Mouse (Mus musculus) splenic B cell, adult 2 months (primary cell): ENCODE data around the gene Sergef.

ENCODE experiments used
- DNase-seq: peaks from one replicate; pipeline ENCODE4 v3.0.0-alpha.2; 2011; ENCODE audit warnings: low read depth, low spot score
- H3K27me3 ChIP-seq: 2 replicates; pipeline ENCODE4 v1.6.1; 2012; ENCODE audit warnings: mild to moderate bottlenecking, low read length, moderate library complexity, mixed read lengths; ENCODE audit not compliant: control insufficient read depth, poor library complexity, insufficient read depth, severe bottlenecking
- H3K36me3 ChIP-seq: 2 replicates; pipeline ENCODE4 v1.6.1; 2012; ENCODE audit warnings: mild to moderate bottlenecking, low read length, moderate library complexity, mixed read lengths; ENCODE audit not compliant: control insufficient read depth, poor library complexity, insufficient read depth, severe bottlenecking

Gene Sergef

GRCm38 (mm10) chr7:46422764-46423412, 216.7 kb downstream of the Sergef start:
- no peaks in the 10 kb centered on the region for H3K27me3 ChIP-seq
- DNase-seq: peak; percentile 84
- no peaks in the 10 kb centered on the region for H3K36me3 ChIP-seq

GRCm38 (mm10) chr7:46422052-46422763, 217.4 kb downstream of the Sergef start:
- Histone ChIP-seq H3K36me3 (no peaks in the 10 kb centered on the region), H3K27me3 (no peaks in the 10 kb centered on the region)
- no peak for DNase-seq

GRCm38 (mm10) chr7:46421535-46421934, 218.1 kb downstream of the Sergef start:
- no peak for DNase-seq
- no peaks in the 10 kb centered on the region for H3K27me3 ChIP-seq
- no peaks in the 10 kb centered on the region for H3K36me3 ChIP-seq

- Histone ChIP-seq H3K27me3 (no peaks in the 10 kb centered on the region), H3K36me3 (no peaks in the 10 kb centered on the region)
- no peak for DNase-seq
Observed at GRCm38 (mm10) chr7:46418102-46418622, 221.4 kb downstream of the Sergef start.

GRCm38 (mm10) chr7:46417467-46417866, 222.1 kb downstream of the Sergef start:
- no peaks in the 10 kb centered on the region for H3K27me3 ChIP-seq
- no peak for DNase-seq
- H3K36me3 ChIP-seq: no peaks in the 10 kb centered on the region

GRCm38 (mm10) chr7:46415818-46416425, 223.7 kb downstream of the Sergef start:
- no peak for DNase-seq
- no peaks in the 10 kb centered on the region for H3K27me3 ChIP-seq
- H3K36me3 ChIP-seq: no peaks in the 10 kb centered on the region

- Histone ChIP-seq H3K27me3 (no peaks in the 10 kb centered on the region), H3K36me3 (no peaks in the 10 kb centered on the region)
- no peak for DNase-seq
Observed at GRCm38 (mm10) chr7:46413959-46414725, 225.5 kb downstream of the Sergef start.

- H3K27me3 ChIP-seq: no peaks in the 10 kb centered on the region
- H3K36me3 ChIP-seq: no peaks in the 10 kb centered on the region
- DNase-seq: no peak
Observed at GRCm38 (mm10) chr7:46412823-46413222, 226.8 kb downstream of the Sergef start.

GRCm38 (mm10) chr7:46410727-46411126, 228.9 kb downstream of the Sergef start:
- Histone ChIP-seq H3K36me3 (no peaks in the 10 kb centered on the region), H3K27me3 (no peaks in the 10 kb centered on the region)
- DNase-seq: no peak

- peak; percentile 89 for DNase-seq
- H3K36me3 ChIP-seq: no peaks in the 10 kb centered on the region
- H3K27me3 ChIP-seq: no peaks in the 10 kb centered on the region
Observed at GRCm38 (mm10) chr7:46409204-46409789, 230.3 kb downstream of the Sergef start.

GRCm38 (mm10) chr7:46408606-46409005, 231.0 kb downstream of the Sergef start:
- Histone ChIP-seq H3K27me3 (no peaks in the 10 kb centered on the region), H3K36me3 (no peaks in the 10 kb centered on the region)
- peak; percentile 21 for DNase-seq

GRCm38 (mm10) chr7:46404756-46405155, 234.9 kb downstream of the Sergef start:
- Histone ChIP-seq H3K27me3 (no peaks in the 10 kb centered on the region), H3K36me3 (no peaks in the 10 kb centered on the region)
- no peak for DNase-seq

GRCm38 (mm10) chr7:46403616-46404485, 235.8 kb downstream of the Sergef start:
- Histone ChIP-seq H3K27me3 (no peaks in the 10 kb centered on the region), H3K36me3 (no peaks in the 10 kb centered on the region)
- DNase-seq: no peak
